Mouse (Mus musculus): ENCODE measurements around the gene Nkd2. TPM values are rescaled to one million over a fixed set of nuclear protein-coding genes. Genes with fewer than 3 reads are reported as not detected.

Gene Nkd2
- polyA plus RNA-seq, 1 experiment = 3.2 TPM

DNA sequence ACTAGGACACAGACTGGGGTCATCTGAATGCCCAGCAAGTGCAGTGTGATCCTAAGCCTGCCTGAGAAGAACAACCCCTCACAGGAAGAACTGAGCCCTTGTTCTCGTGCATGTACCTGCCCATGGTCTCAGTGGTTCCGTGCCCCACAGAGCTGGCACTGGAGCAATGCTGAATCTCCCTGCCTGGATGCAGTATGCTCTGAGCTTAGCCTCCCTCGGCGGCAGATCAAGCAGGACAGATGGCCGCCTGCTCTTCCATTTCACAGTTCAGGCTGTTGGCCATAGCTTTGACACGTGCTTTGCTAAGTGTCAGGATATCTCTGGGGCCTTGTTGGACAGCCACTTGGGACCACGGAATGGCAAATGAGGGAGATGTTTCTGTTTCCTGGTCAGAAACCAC lies 33.2 kb downstream of the Nkd2 start:
- H3K9ac ChIP-seq (ENCODE audit: low read depth, poor library complexity, severe bottlenecking) = no peak overlapping the region
- H3K27ac ChIP-seq (ENCODE audit: insufficient read depth, low read length) = no peak overlapping the region
- no peaks in the 10 kb centered on the region for H3K4me1 ChIP-seq (ENCODE audit: control insufficient read depth, insufficient read depth, low read length)
- H3K4me3 ChIP-seq (ENCODE audit: low read depth, low read length) = no peak overlapping the region
- no peaks in the 10 kb centered on the region for H3K27me3 ChIP-seq (ENCODE audit: control insufficient read depth, insufficient read depth, low read length, poor library complexity, severe bottlenecking)
- H3K9me3 ChIP-seq (replicated peaks; ENCODE audit: control insufficient read depth, insufficient read depth, low read length, poor library complexity, severe bottlenecking) = no peaks in the 10 kb centered on the region
- TF ChIP-seq EP300 (IDR thresholded peaks at IDR 0.05; ENCODE audit: insufficient read depth, low read depth, low read length) (no peak), POLR2A (IDR thresholded peaks at IDR 0.05; ENCODE audit: insufficient read depth, low read length) (no peak), CTCF (IDR thresholded peaks at IDR 0.05; ENCODE audit: low read depth, low read length) (no peak)
- peaks cover 46% of the 10 kb centered on the region for H3K36me3 ChIP-seq (ENCODE audit: control insufficient read depth, insufficient read depth, low read length, poor library complexity, severe bottlenecking)

DNA sequence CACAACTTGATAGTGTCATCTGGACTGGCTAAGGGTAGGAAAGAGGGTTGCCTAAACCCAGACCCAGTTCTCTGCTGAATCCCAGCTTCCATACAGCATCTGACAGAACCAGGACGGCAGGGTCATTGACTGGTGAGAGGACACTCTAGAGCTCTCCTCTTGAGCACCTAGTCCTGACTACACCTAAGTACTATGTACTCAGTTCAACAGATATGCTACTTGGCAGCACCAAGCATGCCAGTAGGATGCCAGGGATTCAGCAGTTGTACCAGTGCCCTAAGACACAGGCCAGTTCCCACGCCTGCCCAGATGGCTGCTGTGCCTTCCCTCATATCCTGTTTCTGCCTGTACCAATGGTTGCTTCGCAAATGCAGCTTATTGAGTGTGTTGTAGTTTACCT lies 34.5 kb downstream of the Nkd2 start:
- Histone ChIP-seq H3K4me1 (ENCODE audit: control insufficient read depth, insufficient read depth, low read length) (no peaks in the 10 kb centered on the region), H3K36me3 (ENCODE audit: control insufficient read depth, insufficient read depth, low read length, poor library complexity, severe bottlenecking) (peaks cover 57% of the 10 kb centered on the region), H3K27me3 (ENCODE audit: control insufficient read depth, insufficient read depth, low read length, poor library complexity, severe bottlenecking) (no peaks in the 10 kb centered on the region), H3K9ac (ENCODE audit: low read depth, poor library complexity, severe bottlenecking) (no peak overlapping the region), H3K4me3 (ENCODE audit: low read depth, low read length) (no peak overlapping the region), H3K9me3 (replicated peaks; ENCODE audit: control insufficient read depth, insufficient read depth, low read length, poor library complexity, severe bottlenecking) (no peaks in the 10 kb centered on the region), H3K27ac (ENCODE audit: insufficient read depth, low read length) (no peak overlapping the region)
- TF ChIP-seq POLR2A (IDR thresholded peaks at IDR 0.05; ENCODE audit: insufficient read depth, low read length) = no peak
- TF ChIP-seq CTCF (IDR thresholded peaks at IDR 0.05; ENCODE audit: low read depth, low read length) = no peak
- no peak for TF ChIP-seq EP300 (IDR thresholded peaks at IDR 0.05; ENCODE audit: insufficient read depth, low read depth, low read length)

DNA sequence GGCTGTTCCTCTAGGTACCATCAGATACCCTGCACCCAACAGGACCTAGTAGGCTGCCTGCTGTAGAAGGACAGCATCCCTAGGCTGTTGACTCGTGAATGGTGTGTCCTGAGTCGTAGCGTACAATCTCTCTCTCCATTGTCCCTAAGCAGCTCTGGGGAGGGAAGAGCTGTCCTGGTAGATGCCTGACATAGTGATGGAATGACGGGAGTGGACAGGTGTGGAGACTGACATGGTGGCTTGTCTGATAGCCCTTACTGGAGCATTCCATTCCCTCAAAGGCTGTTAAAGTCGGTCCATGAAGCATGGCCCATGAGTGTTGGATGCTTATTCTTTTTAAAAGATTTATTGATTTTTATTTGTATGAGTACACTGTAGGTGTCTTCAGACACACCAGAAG lies 42.5 kb downstream of the Nkd2 start:
- Histone ChIP-seq H3K9ac (ENCODE audit: low read depth, poor library complexity, severe bottlenecking) (no peak overlapping the region), H3K9me3 (replicated peaks; ENCODE audit: control insufficient read depth, insufficient read depth, low read length, poor library complexity, severe bottlenecking) (no peaks in the 10 kb centered on the region), H3K36me3 (ENCODE audit: control insufficient read depth, insufficient read depth, low read length, poor library complexity, severe bottlenecking) (peaks cover 39% of the 10 kb centered on the region), H3K27ac (ENCODE audit: insufficient read depth, low read length) (no peak overlapping the region), H3K27me3 (ENCODE audit: control insufficient read depth, insufficient read depth, low read length, poor library complexity, severe bottlenecking) (no peaks in the 10 kb centered on the region), H3K4me1 (ENCODE audit: control insufficient read depth, insufficient read depth, low read length) (no peaks in the 10 kb centered on the region), H3K4me3 (ENCODE audit: low read depth, low read length) (no peak overlapping the region)
- TF ChIP-seq EP300 (IDR thresholded peaks at IDR 0.05; ENCODE audit: insufficient read depth, low read depth, low read length) (no peak), CTCF (IDR thresholded peaks at IDR 0.05; ENCODE audit: low read depth, low read length) (no peak), POLR2A (IDR thresholded peaks at IDR 0.05; ENCODE audit: insufficient read depth, low read length) (no peak)

DNA sequence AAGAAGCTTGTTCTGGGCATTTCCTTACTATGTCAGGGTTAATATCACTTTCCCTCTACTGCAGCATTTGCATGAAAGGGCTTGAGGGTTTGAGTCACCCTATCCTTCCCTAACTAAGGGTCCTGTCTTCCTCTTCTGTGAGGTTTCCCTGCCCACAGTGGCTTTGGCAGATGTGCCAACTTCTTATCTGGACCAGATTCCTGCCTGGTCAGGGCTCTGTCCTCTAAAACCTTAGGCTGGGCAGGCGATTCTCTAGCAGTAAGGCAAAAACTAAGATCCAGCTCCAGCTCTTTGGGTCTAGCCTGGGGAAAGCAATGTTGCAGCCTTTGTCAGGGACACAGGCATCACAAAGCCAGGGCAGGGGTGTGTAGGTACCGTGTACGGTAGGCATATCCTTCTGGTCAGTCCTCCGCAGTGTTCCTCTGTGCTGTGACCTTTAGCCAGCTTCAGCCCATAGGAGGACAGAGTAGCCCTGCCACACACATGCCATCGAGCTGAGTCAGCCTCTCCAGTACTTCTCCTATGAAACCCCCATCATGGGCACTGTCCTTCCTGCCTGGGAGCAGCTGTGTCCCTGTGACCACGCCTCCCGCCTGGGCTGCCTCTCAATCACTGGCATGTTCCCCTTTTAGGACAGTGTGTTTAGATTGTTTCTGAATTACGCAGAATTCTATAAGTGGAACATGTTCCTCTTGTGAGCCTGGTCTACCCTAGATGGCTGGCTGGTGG lies 43.8 kb downstream of the Nkd2 start:
- no peak overlapping the region for H3K9ac ChIP-seq (ENCODE audit: low read depth, poor library complexity, severe bottlenecking)
- no peaks in the 10 kb centered on the region for H3K9me3 ChIP-seq (replicated peaks; ENCODE audit: control insufficient read depth, insufficient read depth, low read length, poor library complexity, severe bottlenecking)
- H3K36me3 ChIP-seq (ENCODE audit: control insufficient read depth, insufficient read depth, low read length, poor library complexity, severe bottlenecking) = peaks cover 35% of the 10 kb centered on the region
- no peak overlapping the region for H3K4me3 ChIP-seq (ENCODE audit: low read depth, low read length)
- TF ChIP-seq CTCF (IDR thresholded peaks at IDR 0.05; ENCODE audit: low read depth, low read length) (no peak), EP300 (IDR thresholded peaks at IDR 0.05; ENCODE audit: insufficient read depth, low read depth, low read length) (no peak), POLR2A (IDR thresholded peaks at IDR 0.05; ENCODE audit: insufficient read depth, low read length) (no peak)
- no peaks in the 10 kb centered on the region for H3K4me1 ChIP-seq (ENCODE audit: control insufficient read depth, insufficient read depth, low read length)
- H3K27me3 ChIP-seq (ENCODE audit: control insufficient read depth, insufficient read depth, low read length, poor library complexity, severe bottlenecking) = no peaks in the 10 kb centered on the region
- H3K27ac ChIP-seq (ENCODE audit: insufficient read depth, low read length) = no peak overlapping the region

DNA sequence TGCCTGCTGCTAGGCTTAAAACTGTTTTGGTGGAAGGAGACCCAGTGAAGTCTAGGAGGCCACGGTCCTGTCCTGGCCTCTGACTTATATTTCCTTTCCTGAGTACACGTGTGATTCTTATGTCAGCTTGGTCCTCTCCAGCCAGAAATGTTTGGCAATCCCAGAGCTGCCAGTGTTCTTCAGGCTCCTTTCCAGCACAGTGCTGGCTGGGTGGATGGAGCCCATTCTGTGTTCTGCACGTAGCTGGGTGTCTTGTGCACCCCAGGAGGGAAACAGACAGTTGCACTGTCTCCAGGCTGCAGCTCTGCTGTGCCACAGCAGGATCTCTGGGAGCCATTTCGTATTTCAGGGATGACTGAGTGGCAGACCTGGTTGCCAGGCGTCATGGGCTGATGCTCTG lies 48.3 kb downstream of the Nkd2 start:
- TF ChIP-seq EP300 (IDR thresholded peaks at IDR 0.05; ENCODE audit: insufficient read depth, low read depth, low read length) (no peak), CTCF (IDR thresholded peaks at IDR 0.05; ENCODE audit: low read depth, low read length) (no peak), POLR2A (IDR thresholded peaks at IDR 0.05; ENCODE audit: insufficient read depth, low read length) (no peak)

DNA sequence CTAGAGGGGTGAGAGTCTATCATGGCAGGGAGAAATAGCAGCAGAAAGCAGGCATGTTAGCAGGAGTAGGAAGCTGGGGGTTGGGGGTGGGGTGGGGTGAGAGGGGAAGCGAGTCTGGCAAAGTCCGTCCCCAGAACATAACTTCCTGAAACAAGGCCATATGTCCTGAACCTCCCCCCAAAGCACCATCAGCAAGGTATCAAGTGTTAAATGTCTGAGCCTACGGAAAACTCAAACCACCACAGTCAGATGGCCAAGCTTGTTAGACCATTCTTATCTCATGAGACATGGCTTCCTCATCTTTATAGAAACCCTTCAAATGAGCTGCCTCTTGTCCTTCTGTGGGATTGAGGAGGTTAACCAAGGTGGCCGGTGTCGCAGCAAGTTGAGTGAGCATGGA lies 54.3 kb downstream of the Nkd2 start:
- Histone ChIP-seq H3K27me3 (ENCODE audit: control insufficient read depth, insufficient read depth, low read length, poor library complexity, severe bottlenecking) (no peaks in the 10 kb centered on the region), H3K4me3 (ENCODE audit: low read depth, low read length) (no peak overlapping the region), H3K9ac (ENCODE audit: low read depth, poor library complexity, severe bottlenecking) (no peak overlapping the region), H3K27ac (ENCODE audit: insufficient read depth, low read length) (no peak overlapping the region), H3K36me3 (ENCODE audit: control insufficient read depth, insufficient read depth, low read length, poor library complexity, severe bottlenecking) (peaks cover 76% of the 10 kb centered on the region), H3K9me3 (replicated peaks; ENCODE audit: control insufficient read depth, insufficient read depth, low read length, poor library complexity, severe bottlenecking) (no peaks in the 10 kb centered on the region), H3K4me1 (ENCODE audit: control insufficient read depth, insufficient read depth, low read length) (no peaks in the 10 kb centered on the region)
- no peak for TF ChIP-seq CTCF (IDR thresholded peaks at IDR 0.05; ENCODE audit: low read depth, low read length)
- TF ChIP-seq POLR2A (IDR thresholded peaks at IDR 0.05; ENCODE audit: insufficient read depth, low read length) = no peak
- TF ChIP-seq EP300 (IDR thresholded peaks at IDR 0.05; ENCODE audit: insufficient read depth, low read depth, low read length) = no peak

More for the DNA sequence above, 48.3 kb downstream of the Nkd2 start:
- Histone ChIP-seq H3K9ac (ENCODE audit: low read depth, poor library complexity, severe bottlenecking) (no peak overlapping the region), H3K27ac (ENCODE audit: insufficient read depth, low read length) (no peak overlapping the region), H3K4me1 (ENCODE audit: control insufficient read depth, insufficient read depth, low read length) (no peaks in the 10 kb centered on the region), H3K9me3 (replicated peaks; ENCODE audit: control insufficient read depth, insufficient read depth, low read length, poor library complexity, severe bottlenecking) (no peaks in the 10 kb centered on the region), H3K36me3 (ENCODE audit: control insufficient read depth, insufficient read depth, low read length, poor library complexity, severe bottlenecking) (peaks cover 55% of the 10 kb centered on the region), H3K4me3 (ENCODE audit: low read depth, low read length) (no peak overlapping the region), H3K27me3 (ENCODE audit: control insufficient read depth, insufficient read depth, low read length, poor library complexity, severe bottlenecking) (no peaks in the 10 kb centered on the region)
